Mouse (Mus musculus): ENCODE results near the gene Vsig10.

DNA sequence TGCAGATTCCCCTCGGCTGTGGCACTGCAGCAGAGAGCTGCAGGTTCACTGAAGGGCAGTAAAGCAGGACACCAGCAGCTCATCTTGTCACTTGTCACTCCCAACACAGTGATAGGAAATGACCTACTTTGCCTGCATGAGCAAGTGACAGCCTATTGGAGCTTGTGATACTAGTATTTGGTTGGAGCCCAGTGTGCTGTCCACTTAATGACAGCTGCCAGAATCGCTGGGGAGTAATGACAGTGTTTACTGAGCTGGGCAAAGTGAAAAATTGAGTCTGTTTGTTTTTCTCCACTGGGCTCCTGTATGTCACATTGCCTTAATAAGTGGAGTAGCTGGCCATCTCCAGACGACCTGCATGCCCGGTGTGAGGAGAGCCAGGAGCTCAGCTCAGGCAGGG, 61.3 kb downstream of the Vsig10 start:
- TF ChIP-seq POLR2A (IDR thresholded peaks at IDR 0.05; ENCODE audit: low read depth, low read length): no peak
- TF ChIP-seq CTCF (IDR thresholded peaks at IDR 0.05; ENCODE audit: borderline replicate concordance, insufficient read depth, low read length): no peak
